Mouse (Mus musculus) liver (tissue): ENCODE measurements around the gene Six2.
A peak's percentile ranks its signal among the peaks of the same experiment; 100 is the strongest.
"Not testable (repeated sequence)": the region's sequence is repeated elsewhere in the genome, so short reads cannot be mapped to it uniquely, and the experiment has no call there.

Experiments
- DNase-seq: peaks from one replicate; pipeline ENCODE4 v3.0.0-alpha.2; 2020; ENCODE audit warnings: mixed read lengths

The Six2 gene

GRCm38 (mm10) chr17:85689807-85690319, 1.8 kb upstream of the Six2 start:
- no peak for DNase-seq

GRCm38 (mm10) chr17:85688911-85689806, 1.1 kb upstream of the Six2 start:
- no peak for DNase-seq

GRCm38 (mm10) chr17:85687421-85688235, 446 bp downstream of the Six2 start:
- no peak for DNase-seq

DNA sequence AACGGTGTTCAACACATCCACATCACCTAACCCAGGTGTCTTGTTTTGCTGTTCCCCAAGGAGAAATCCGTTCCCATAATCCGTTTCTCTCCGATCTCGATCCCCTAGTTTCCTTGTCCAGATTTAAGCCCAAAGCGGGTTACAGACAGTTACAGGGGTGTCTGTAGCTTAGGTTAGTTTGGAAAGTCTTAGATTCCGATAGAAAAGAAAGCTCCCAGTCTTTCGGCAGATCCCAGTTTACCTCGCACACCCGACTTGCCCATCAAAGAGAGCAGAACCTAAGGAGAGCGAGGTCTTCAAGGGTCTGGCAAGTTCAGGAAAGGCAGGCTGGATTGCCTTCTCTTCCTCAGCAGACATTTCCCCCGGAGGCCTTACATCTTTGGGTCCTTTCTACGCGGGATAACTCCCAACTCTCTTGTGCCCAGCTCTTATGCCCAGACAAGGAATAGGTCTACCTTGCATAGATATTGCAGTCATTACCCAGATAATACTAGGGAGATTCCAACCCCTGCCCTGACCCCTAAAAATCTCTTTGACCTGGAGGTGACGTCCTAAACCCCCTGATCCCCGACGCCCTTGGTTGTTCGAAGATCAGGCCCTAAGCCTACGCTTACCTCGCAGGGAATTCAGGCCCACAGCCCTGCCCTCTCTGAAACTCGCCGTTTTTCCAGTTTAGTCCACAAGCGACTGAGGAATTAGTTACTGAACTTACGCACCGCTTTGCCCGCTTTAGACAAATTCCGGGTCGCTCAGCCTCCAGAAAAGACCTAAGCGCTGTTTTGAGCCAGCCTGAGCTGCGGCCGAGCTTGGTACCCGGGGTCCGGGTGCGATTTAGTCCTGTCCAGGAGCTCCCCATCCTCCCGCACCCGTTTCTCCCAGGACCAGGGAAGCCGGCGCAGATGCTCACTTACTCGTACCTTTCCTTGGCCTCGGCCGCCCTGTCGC, 1.3 kb downstream of the Six2 start:
- DNase-seq, result no peak

- no peak for DNase-seq
Observed at GRCm38 (mm10) chr17:85685689-85686281, 2.3 kb downstream of the Six2 start.

DNA sequence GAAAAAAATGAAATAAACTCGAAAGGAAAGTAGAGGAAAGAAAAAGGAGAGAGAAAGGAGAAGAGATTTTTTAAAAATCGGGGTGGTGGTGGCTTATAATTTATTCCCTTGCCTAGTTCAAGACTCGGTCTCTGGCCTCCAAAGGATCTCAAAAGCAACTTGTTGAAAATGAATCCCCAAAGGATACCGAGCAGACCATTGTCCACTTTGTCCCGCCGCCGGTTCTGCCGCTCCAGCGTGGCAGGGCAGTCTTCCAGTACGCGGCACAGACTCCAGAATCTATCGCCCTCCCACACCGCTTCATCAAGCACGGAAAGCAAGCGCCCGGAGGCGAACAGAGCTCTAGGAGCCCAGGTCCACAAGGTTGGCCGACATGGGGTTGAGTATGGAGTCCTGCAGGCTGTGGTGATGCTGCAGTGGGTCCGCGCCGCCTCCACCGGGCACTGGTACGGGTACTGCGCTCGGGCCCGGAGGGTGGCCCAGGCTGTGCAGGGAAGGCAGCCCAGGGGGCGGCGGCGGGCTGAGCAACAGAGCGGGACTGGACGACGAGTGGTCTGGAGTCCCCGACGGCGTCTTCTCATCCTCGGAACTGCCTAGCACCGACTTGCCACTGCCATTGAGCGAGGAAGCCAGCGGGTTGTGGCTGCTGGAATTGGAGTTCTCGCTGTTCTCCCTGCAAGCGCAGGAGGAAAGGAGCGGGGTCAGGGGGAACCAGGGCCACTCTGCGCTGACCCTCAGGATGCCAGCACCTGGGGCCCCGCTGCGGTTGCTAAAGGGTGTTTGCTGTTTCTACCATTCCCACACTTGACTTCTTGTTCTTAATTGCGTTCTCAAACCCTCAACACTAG, 3.0 kb downstream of the Six2 start:
- no peak for DNase-seq

GRCm38 (mm10) chr17:85684436-85684835, 3.6 kb downstream of the Six2 start:
- not testable (repeated sequence) for DNase-seq

GRCm38 (mm10) chr17:85683984-85684307, 4.1 kb downstream of the Six2 start:
- no peak for DNase-seq

- no peak for DNase-seq
Observed at GRCm38 (mm10) chr17:85683111-85683983, 4.7 kb downstream of the Six2 start.

- DNase-seq, result no peak
Observed at GRCm38 (mm10) chr17:85682181-85682710, 5.8 kb downstream of the Six2 start.

- no peak for DNase-seq
Observed at GRCm38 (mm10) chr17:85681741-85682140, 6.3 kb downstream of the Six2 start.

- no peak for DNase-seq
Observed at GRCm38 (mm10) chr17:85680851-85681550, 7.1 kb downstream of the Six2 start.

- DNase-seq, result no peak
Observed at GRCm38 (mm10) chr17:85680116-85680850, 7.8 kb downstream of the Six2 start.

GRCm38 (mm10) chr17:85679651-85680050, 8.4 kb downstream of the Six2 start:
- no peak for DNase-seq

- DNase-seq, result peak; percentile 55
Observed at GRCm38 (mm10) chr17:85664618-85665320, 23.3 kb downstream of the Six2 start.

DNA sequence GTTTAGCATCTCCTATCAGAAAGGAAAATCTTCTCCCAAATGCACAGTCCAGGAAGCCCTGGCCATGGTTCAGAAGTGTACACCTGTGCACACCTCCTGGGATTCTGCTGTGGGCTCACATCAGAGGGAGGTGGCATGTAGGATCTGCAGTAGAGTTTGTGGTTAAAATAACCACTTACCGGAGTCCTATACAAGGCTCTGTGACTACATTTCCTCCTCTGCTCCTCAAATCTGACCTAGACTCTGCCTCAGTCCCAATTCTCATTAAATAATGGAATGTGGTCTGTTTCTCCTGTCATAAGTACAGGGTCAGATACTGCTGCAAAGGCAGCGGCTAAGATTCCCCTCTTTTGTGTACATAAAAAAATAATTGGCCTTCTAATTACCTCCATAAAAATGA, 23.9 kb downstream of the Six2 start:
- DNase-seq, result no peak

DNA sequence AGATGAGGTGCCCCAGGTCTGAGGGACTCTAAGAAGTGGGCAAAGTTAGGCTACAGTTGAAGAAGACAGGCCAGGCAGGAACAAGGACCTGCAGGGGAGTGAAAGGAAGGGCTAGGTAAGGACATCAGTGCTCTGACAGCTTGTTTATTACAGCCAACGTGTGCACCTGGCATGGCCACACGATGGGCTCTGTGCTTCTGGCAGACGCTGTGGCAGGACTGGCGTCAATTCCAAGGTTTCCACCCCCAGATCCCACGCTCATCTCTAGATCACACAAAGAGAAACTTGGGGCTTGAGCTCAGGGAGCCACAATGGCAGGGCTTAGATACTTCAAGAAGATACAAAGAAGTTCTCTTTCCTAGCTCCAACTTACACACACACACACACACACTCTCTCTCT, 26.6 kb downstream of the Six2 start:
- DNase-seq, result no peak

DNA sequence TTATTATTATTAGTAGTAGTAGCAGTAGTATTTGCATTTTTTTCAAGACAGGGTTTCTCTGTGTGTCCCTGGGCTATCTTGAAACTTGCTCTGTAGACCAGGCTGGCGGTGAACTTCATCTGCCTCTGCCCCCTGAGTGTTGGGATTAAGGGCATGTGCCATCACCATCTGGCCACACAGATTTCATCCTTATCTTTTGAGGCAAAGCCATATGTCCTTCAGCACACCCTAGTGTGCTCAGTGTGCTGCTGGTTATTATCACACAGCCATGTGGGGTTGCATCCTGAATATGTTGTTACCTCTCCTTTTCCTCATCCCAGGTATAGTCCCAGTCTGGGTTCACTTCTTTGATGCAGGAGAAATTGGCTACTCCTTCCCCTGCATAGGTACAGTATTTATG, 28.1 kb downstream of the Six2 start:
- no peak for DNase-seq
